In the genomic region with DNA sequence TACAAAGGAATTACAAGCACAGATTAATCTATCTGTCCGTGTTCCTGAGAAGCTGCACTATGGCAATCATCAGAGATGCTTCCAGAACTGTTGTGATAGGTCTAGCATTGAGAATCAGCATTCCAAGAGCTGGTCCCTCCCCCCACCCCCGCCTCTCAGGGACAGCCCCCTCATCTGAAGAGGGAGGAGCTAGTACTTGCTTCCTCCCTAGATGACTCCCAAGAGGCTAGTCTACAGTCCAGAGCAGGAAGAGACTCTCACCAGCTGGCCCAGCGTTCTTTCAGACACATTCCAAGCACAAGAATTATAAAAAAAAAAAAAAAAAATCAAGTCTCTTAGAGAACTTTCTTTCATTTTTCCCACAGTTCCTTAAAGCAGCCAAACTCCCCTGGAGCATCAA, we compare ENCODE assay signal across 9 mouse cellular contexts. TPM values are rescaled to one million over a fixed set of nuclear protein-coding genes. Genes with fewer than 3 reads are reported as not detected.
DNase-seq lines count a peak whose midpoint lies in the region; ATAC-seq and TF ChIP-seq lines count a peak whose summit lies in the region.
"Had no signal": no experiment of that assay in that cellular context is flagged by ENCODE, and none has a peak within 500 bp of the region (broad histone marks: within the 10 kb centered on the region; RNA-seq: fewer than 3 reads in every experiment).

No protein-coding gene starts in this region.

- H3K79me2 ChIP-seq in MEL (ENCODE audit: control insufficient read depth, insufficient read depth, low read length, poor library complexity), result no peaks in the 10 kb centered on the region

- TF ChIP-seq RAD21 in MEL (IDR thresholded peaks at IDR 0.05; ENCODE audit: low read depth, low read length), result no peak

- no peaks in the 10 kb centered on the region for H3K36me3 ChIP-seq in hindbrain, embryonic 15.5 days
- no peaks in the 10 kb centered on the region for H3K36me3 ChIP-seq in hindbrain, embryonic 14.5 days (replicated peaks; ENCODE audit: control insufficient read depth, insufficient read depth)
- H3K36me3 ChIP-seq in MEL (ENCODE audit: control insufficient read depth in 1 of 2, insufficient read depth in 2 of 2, low read length in 2 of 2), result peaks cover 0 to 8% of the 10 kb centered on the region in 2 experiments; a peak in 2 of 4 replicates
- H3K36me3 ChIP-seq in limb, embryonic 13.5 days, result no peaks in the 10 kb centered on the region

- no peak overlapping the region for H3K4me3 ChIP-seq in hindbrain, embryonic 15.5 days
- no peak overlapping the region for H3K4me3 ChIP-seq in hindbrain, embryonic 14.5 days (replicated peaks; ENCODE audit: low read length)
- H3K4me3 ChIP-seq in MEL (ENCODE audit: control insufficient read depth in 1 of 2, insufficient read depth in 1 of 2, low read depth in 2 of 2, low read length in 2 of 2), result no peak overlapping the region
- H3K4me3 ChIP-seq in limb, embryonic 13.5 days, result no peak overlapping the region
- H3K4me3 ChIP-seq: megakaryocyte, embryonic 14.5 days had no signal

- ATAC-seq in hindbrain, embryonic 15.5 days (ENCODE audit: low FRiP score, low read depth), result peak; percentile 8; the same call in 1 of the 2 replicates
- no peak; the same call in 1 of the 2 replicates for ATAC-seq in hindbrain, embryonic 14.5 days (ENCODE audit: low FRiP score)
- no peak for ATAC-seq in limb, embryonic 13.5 days (ENCODE audit: low FRiP score, low read depth)

- H3K27me3 ChIP-seq in hindbrain, embryonic 15.5 days, result no peaks in the 10 kb centered on the region
- H3K27me3 ChIP-seq in hindbrain, embryonic 14.5 days (ENCODE audit: control insufficient read depth, insufficient read depth, low read length), result no peaks in the 10 kb centered on the region
- H3K27me3 ChIP-seq in MEL (ENCODE audit: control insufficient read depth in 1 of 2, insufficient read depth in 2 of 2, low read length in 2 of 2), result peaks cover 0 to 2% of the 10 kb centered on the region in 2 experiments; a peak in 1 of 4 replicates
- no peaks in the 10 kb centered on the region for H3K27me3 ChIP-seq in limb, embryonic 13.5 days

- no peak overlapping the region for H3K4me2 ChIP-seq in hindbrain, embryonic 15.5 days
- H3K4me2 ChIP-seq in hindbrain, embryonic 14.5 days (replicated peaks), result no peak overlapping the region
- H3K4me2 ChIP-seq in limb, embryonic 13.5 days (replicated peaks), result no peak overlapping the region

- no peak overlapping the region for H3K9ac ChIP-seq in hindbrain, embryonic 15.5 days
- H3K9ac ChIP-seq in hindbrain, embryonic 14.5 days, result no peak overlapping the region
- H3K9ac ChIP-seq in MEL (ENCODE audit: control insufficient read depth, low read depth, low read length, poor library complexity, severe bottlenecking), result no peak overlapping the region
- no peak overlapping the region for H3K9ac ChIP-seq in limb, embryonic 13.5 days

- peaks cover 9% of the 10 kb centered on the region for H3K4me1 ChIP-seq in hindbrain, embryonic 15.5 days (replicated peaks)
- peaks cover 15% of the 10 kb centered on the region for H3K4me1 ChIP-seq in hindbrain, embryonic 14.5 days (replicated peaks; ENCODE audit: control insufficient read depth, insufficient read depth, low read length)
- H3K4me1 ChIP-seq in MEL (ENCODE audit: control insufficient read depth in 1 of 2, insufficient read depth in 2 of 2, low read length in 2 of 2), result peaks cover 0 to 19% of the 10 kb centered on the region in 2 experiments; a peak in 1 of 4 replicates
- peaks cover 32% of the 10 kb centered on the region for H3K4me1 ChIP-seq in limb, embryonic 13.5 days

- H3K9me3 ChIP-seq in hindbrain, embryonic 15.5 days, result no peaks in the 10 kb centered on the region
- no peaks in the 10 kb centered on the region for H3K9me3 ChIP-seq in hindbrain, embryonic 14.5 days (ENCODE audit: control insufficient read depth, low read length)
- H3K9me3 ChIP-seq in MEL (replicated peaks; ENCODE audit: insufficient read depth, low read length), result no peaks in the 10 kb centered on the region
- H3K9me3 ChIP-seq in limb, embryonic 13.5 days, result no peaks in the 10 kb centered on the region
- H3K9me3 ChIP-seq: megakaryocyte, embryonic 14.5 days had no signal

- 35% methylated on average over 3 of the region's 3 CpGs for whole genome bisulfite sequencing in hindbrain, embryonic 15.5 days
- WGBS in hindbrain, embryonic 14.5 days, result 47% methylated on average over 3 of the region's 3 CpGs
- WGBS in limb, embryonic 13.5 days, result 30% methylated on average over 3 of the region's 3 CpGs

- TF ChIP-seq CTCF in MEL (IDR thresholded peaks at IDR 0.05 in 2 of 3, conservative IDR thresholded peaks at IDR 0.05 in 1 of 3; ENCODE audit: control insufficient read depth in 1 of 3, insufficient read depth in 1 of 3, low read depth in 2 of 3, low read length in 3 of 3, poor library complexity in 1 of 3, severe bottlenecking in 1 of 3), result no peak

- DNase-seq in hindbrain, embryonic 14.5 days (ENCODE audit: low spot score), result no peak
- DNase-seq in MEL (ENCODE audit: low read depth, low spot score), result peak; percentile 29
- DNase-seq in ZHBTc4 (ENCODE audit: low read depth, low spot score), result peak; percentile 58
- no peak for DNase-seq in right cerebral cortex, postnatal 25 days
- no peak for DNase-seq in right cerebral cortex, postnatal 14 days
- no peak for DNase-seq in thymus, postnatal 0 days (ENCODE audit: low spot score)

- no peak for TF ChIP-seq POLR2A in MEL (IDR thresholded peaks at IDR 0.05; ENCODE audit: control insufficient read depth in 1 of 2, insufficient read depth in 1 of 2, low read depth in 1 of 2, low read length in 2 of 2, poor library complexity in 1 of 2)

- H3K27ac ChIP-seq in hindbrain, embryonic 15.5 days (replicated peaks), result 0 out of 2 replicates have a peak overlapping the region, but pooled peaks have one; percentile 13
- no peak overlapping the region; the same call in 1 of the 2 replicates for H3K27ac ChIP-seq in hindbrain, embryonic 14.5 days
- peak overlapping the region; percentile 53 for H3K27ac ChIP-seq in MEL (ENCODE audit: control insufficient read depth, low read depth, low read length)
- peak overlapping the region; percentile 33; the same call in 1 of the 2 replicates for H3K27ac ChIP-seq in limb, embryonic 13.5 days

- no peak for TF ChIP-seq EP300 in MEL (IDR thresholded peaks at IDR 0.05; ENCODE audit: low read depth in 1 of 2, low read length in 2 of 2)

TF ChIP-seq in MEL, 35 proteins besides CTCF, POLR2A, EP300 and RAD21:
- TF ChIP-seq CHD1 (IDR thresholded peaks at IDR 0.05; ENCODE audit: low read depth, low read length), result no peak
- no peak for TF ChIP-seq ETS1 (IDR thresholded peaks at IDR 0.05; ENCODE audit: low read depth, low read length)
- no peak for TF ChIP-seq TBP (IDR thresholded peaks at IDR 0.05; ENCODE audit: low read depth, low read length)
- no peak for TF ChIP-seq MEF2A (IDR thresholded peaks at IDR 0.05; ENCODE audit: extremely low read depth, insufficient replicate concordance, low read depth, low read length, poor library complexity, severe bottlenecking)
- no peak for TF ChIP-seq ZC3H11A (IDR thresholded peaks at IDR 0.05; ENCODE audit: low read depth, low read length)
- TF ChIP-seq ZKSCAN1 (IDR thresholded peaks at IDR 0.05; ENCODE audit: low read depth, low read length), result no peak
- TF ChIP-seq MAZ (IDR thresholded peaks at IDR 0.05; ENCODE audit: low read depth, low read length), result no peak
- TF ChIP-seq MYB (IDR thresholded peaks at IDR 0.05; ENCODE audit: low read depth, low read length), result no peak
- TF ChIP-seq ZNF384 (IDR thresholded peaks at IDR 0.05; ENCODE audit: low read depth, low read length), result no peak
- TF ChIP-seq KAT2A (conservative IDR thresholded peaks at IDR 0.05; ENCODE audit: low read depth, low read length), result no peak
TF ChIP-seq in MEL: peak in this region for 0.

RNA-seq across cellular contexts. Expression of a gene that starts 5.2 kb away (rescaled TPM):
- 0.10 TPM in 1 of 2 replicates, not detected in the other for polyA plus RNA-seq in hindbrain, embryonic 15.5 days (2015; fragmentation: Nextera tagmentation; extraction: Ambion mirVana)
- 0.15 TPM in 1 of 2 replicates, not detected in the other for polyA plus RNA-seq in hindbrain, embryonic 14.5 days (2014; fragmentation: Nextera tagmentation; extraction: Ambion mirVana)
- not detected in 2 replicates for total RNA-seq in MEL (2012; rRNA removed)
- polyA plus RNA-seq in MEL (2012; ENCODE audit: insufficient read depth in 1 of 2, insufficient read length in 2 of 2, low read depth in 1 of 2, low replicate concordance in 2 of 2, missing spikeins in 1 of 2), result not detected
- 0.50 and 0.65 TPM in 2 replicates for polyA plus RNA-seq in limb, embryonic 13.5 days (2015; fragmentation: Nextera tagmentation; extraction: Ambion mirVana)
- 0.33 TPM in 2 replicates for polyA plus RNA-seq in thymus, postnatal 0 days (2015; fragmentation: Nextera tagmentation; extraction: Ambion mirVana)

Comparison
In these comparisons a context has a peak if more than half of its experiments do, and no peak if none do; other contexts are left out.
1. DNase-seq: peak in MEL (single experiment) and ZHBTc4 (single experiment); none in hindbrain, embryonic 14.5 days (single experiment), right cerebral cortex, postnatal 25 days (single experiment), right cerebral cortex, postnatal 14 days (single experiment) and thymus, postnatal 0 days (single experiment).